Mouse (Mus musculus) E14TG2a.4 (cell line): ENCODE measurements at regions not wholly inside any gene's neighbourhood (a gene's known extent, or its start where the extent isn't known, plus 50 kb on each side); places are given as distances from the start of the nearest gene placed in this dataset.

Experiments used
- CTCF ChIP-seq: conservative IDR thresholded peaks from 2 replicates; pipeline ENCODE4 v1.5.1; 2014; ENCODE audit warnings: low read length
- NANOG ChIP-seq: IDR thresholded peaks from 2 replicates; pipeline ENCODE4 v1.6.1; 2014; ENCODE audit warnings: borderline replicate concordance, low read length, mixed read lengths
- POU5F1 ChIP-seq: IDR thresholded peaks from 2 replicates; pipeline ENCODE4 v1.6.1; 2014; ENCODE audit warnings: low read length, borderline replicate concordance

- TF ChIP-seq CTCF, result no peak
- no peak for TF ChIP-seq POU5F1
- no peak for TF ChIP-seq NANOG
Measured at GRCm38 (mm10) chr10:83871736-83872400, 149.2 kb downstream of the 1500009L16Rik start.
